Mouse (Mus musculus): ENCODE results near the gene E4f1. TPM values are rescaled to one million over a fixed set of nuclear protein-coding genes. Genes with fewer than 3 reads are reported as not detected.
A peak's percentile ranks its signal among the peaks of the same experiment; 100 is the strongest.

The E4f1 gene
- polyA plus RNA-seq, 3 experiments from 2014 or later: 22.1 to 49.8 (median 23.6) TPM

DNA sequence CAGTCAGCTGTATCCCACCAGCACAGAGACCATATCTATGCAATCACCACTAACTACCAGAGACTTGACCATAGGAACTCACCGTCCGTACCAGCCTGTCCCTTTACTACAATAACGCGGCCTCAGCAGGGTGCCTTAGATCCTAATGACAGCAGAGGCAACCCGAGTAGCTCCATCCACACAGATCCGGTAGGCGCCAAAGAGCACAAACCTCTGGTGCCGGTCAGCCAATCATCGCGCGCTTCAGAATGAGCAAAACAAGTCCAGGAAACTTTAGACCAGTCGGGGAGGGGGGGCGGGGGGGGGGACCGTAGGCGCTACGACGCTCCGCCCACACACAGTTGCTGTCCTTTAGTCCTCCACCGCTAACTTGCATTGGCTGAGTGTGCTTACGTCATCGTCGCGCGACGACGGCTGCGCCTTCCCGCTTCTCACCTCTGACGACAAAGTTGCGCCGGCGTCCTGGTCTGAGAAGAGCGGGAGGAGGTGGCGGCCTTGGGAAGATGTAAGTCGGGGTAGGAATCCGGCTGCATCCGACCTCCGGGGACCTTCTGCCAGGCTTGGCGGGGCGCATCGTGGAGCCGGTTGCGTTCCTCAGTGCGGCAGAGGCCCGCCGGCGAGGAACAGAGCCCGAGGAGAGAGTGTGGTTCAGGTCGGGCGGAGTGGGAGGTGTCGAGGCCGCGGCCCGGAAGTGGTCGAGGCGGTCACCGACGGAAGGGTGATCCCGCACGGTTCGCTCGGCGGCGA is 55.7 kb downstream of the E4f1 start, which contains the start of gene Rnps1:
Rnps1 (plus strand) TSS at position 336 of the 747 bp plus-strand sequence.
- ATAC-seq: peak; percentile 84

DNA sequence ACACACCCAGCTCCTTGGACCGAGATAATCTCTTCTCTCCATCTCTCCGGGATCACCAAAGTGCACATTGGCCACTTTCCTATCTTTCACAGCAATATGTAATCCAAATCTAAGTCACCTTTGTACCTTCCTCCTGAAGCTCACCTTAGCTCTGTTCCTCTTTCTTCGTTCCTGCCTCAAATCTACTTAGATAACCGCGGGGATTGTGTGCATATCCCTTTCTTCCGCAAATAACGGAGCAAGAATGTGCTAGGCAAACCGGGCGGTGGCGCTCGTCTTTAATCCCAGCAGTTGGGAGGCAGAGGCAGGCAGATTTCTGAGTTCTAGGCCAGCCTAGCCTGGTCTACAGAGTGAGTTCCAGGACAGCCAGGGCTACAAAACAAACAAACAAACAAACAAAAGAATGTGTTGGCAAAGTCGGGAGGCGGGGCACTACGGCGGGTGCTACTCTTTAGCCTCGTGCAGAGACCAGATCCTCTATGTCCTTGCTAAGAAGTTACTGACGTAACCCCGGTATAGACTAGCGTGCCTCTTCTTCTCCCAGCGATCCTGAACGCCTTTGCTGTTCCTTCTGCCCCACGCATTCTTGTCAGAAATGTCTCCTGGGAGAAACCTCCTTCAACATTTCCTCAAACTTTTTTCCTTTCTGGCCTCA is 56.4 kb downstream of the E4f1 start:
- peak; percentile 6 for ATAC-seq

DNA sequence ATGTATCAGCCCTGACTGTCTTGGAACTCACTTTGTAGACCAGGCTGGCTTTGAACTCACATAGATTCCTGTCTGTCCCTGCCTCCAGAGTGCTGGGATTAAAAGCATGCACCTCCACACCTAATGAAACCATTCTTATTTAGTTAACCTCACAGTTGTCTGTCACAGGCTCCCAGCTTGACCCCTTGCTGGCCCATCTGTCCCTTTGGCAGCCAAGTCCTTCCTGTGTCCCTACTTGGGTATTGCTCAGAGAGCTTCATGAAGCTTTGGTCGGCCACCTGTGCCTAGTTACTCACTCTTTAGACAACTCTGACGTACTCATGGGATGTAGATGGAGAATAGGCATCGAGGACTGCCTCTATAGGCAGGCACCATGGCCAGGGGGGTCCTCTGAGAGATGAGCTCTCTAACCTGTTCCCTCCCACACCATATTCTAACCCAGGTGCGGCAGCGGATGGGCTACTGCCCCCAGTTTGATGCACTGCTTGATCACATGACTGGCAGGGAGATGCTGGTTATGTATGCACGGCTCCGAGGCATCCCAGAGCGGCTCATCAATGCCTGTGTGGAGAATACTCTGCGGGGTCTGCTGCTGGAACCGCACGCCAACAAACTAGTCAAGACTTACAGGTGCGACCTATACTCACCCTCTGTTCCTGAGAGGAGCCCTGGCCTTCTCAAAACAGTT is 62.9 kb downstream of the E4f1 start:
- ATAC-seq: no peak

DNA sequence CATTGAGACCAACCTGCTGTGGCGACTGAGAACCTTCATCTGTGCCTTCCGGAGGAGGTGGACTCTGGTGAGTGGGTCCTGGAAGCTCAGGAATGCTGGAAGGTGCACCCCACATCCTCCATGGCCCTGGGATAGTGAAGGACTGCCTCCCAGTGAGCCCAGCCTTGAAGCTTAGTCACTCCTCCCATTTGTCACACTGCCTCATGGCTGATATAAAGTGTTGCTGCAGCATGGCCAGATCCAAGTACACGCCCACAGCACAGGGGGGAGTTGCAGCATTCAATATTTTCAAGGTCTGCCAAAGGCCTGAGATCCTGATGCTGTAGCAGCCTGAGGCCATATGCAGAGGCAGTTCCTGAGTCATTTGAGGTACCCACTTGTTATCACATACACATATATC is 67.7 kb downstream of the E4f1 start:
- ATAC-seq: no peak

DNA sequence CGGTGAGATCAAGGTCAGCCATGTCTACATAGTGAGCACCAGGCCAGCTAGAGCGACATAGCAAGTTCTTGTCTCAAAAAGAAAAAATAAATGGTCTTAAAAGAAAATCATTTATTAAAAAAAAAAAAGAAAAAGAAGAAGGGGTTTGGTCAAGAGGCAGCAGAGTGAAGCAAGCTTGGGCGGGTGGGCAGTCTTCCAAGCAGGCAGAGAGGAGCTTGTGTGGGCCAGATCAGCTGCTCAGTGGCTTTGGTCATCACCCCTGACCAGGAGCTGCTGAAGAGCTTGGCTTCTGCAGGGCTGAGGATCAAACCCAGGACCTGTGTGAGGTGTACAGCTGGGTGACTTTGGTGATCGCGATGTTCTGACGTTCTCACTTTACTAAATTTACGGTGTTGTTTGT is 75.7 kb downstream of the E4f1 start:
- no peak for ATAC-seq

Other genes with a start within 250 kb of the E4f1 start
- gene Tedc2, start 249.5 kb downstream of the E4f1 start, polyA plus RNA-seq (2017; shearing (Covaris generic)): 1 to 10 TPM; 7.2 to 9.5 (median 9.1) TPM
- 10 to 100 TPM in 1 of 3 experiments, 1 to 10 TPM in 2; 3.4 to 43.6 (median 6.3) TPM for gene Ccnf, start 218.8 kb downstream of the E4f1 start, polyA plus RNA-seq (2017; shearing (Covaris generic))
- not detected for gene Abca17, start 119.2 kb downstream of the E4f1 start, polyA plus RNA-seq (2017; shearing (Covaris generic))
- 10 to 100 TPM; 17.8 to 31.2 (median 26.3) TPM for gene Abca3, start 118.4 kb downstream of the E4f1 start, polyA plus RNA-seq (2017; shearing (Covaris generic))
- 100 to 1,000 TPM; 118 to 138 (median 130) TPM for gene Rnps1, start 55.7 kb downstream of the E4f1 start, polyA plus RNA-seq (2017; shearing (Covaris generic))
- 10 to 100 TPM; 52.4 to 61.7 (median 59.7) TPM for gene Eci1, start 43.7 kb downstream of the E4f1 start, polyA plus RNA-seq (2017; shearing (Covaris generic))
- 1 to 10 TPM; 2.9 to 6.5 (median 4.8) TPM for gene Dnase1l2, start 27.2 kb downstream of the E4f1 start, polyA plus RNA-seq (2017; shearing (Covaris generic))
- 1 to 10 TPM; 3.5 to 6.9 (median 4.6) TPM for gene Pgp, start 79 bp upstream of the E4f1 start, polyA plus RNA-seq (2017; shearing (Covaris generic))
- not detected for gene Bricd5, start 3.6 kb upstream of the E4f1 start, polyA plus RNA-seq (2017; shearing (Covaris generic))
- 10 to 100 TPM; 14.0 to 14.9 (median 14.5) TPM for gene Mlst8, start 8.8 kb upstream of the E4f1 start, polyA plus RNA-seq (2017; shearing (Covaris generic))
- under 1 TPM in 2 of 3 experiments, not detected in 1; 0.16 to 0.23 TPM for gene Caskin1, start 18.3 kb upstream of the E4f1 start, polyA plus RNA-seq (2017; shearing (Covaris generic))
- gene Traf7, start 57.6 kb upstream of the E4f1 start, polyA plus RNA-seq (2017; shearing (Covaris generic)): 10 to 100 TPM; 45.5 to 54.2 (median 53.7) TPM
- gene Rab26, start 63.9 kb upstream of the E4f1 start, polyA plus RNA-seq (2017; shearing (Covaris generic)): 1 to 10 TPM; 1.1 to 6.5 (median 2.0) TPM
- 10 to 100 TPM in 2 of 3 experiments, 1 to 10 TPM in 1; 9.9 to 32.6 (median 22.6) TPM for gene Pkd1, start 79.5 kb upstream of the E4f1 start, polyA plus RNA-seq (2017; shearing (Covaris generic))
- 10 to 100 TPM; 17.0 to 17.7 (median 17.1) TPM for gene Tsc2, start 162.3 kb upstream of the E4f1 start, polyA plus RNA-seq (2017; shearing (Covaris generic))
- gene Nthl1, start 162.4 kb upstream of the E4f1 start, polyA plus RNA-seq (2017; shearing (Covaris generic)): 1 to 10 TPM; 2.0 to 4.8 (median 2.8) TPM
- gene Slc9a3r2, start 180.0 kb upstream of the E4f1 start, polyA plus RNA-seq (2017; shearing (Covaris generic)): not detected
- gene Npw, start 188.1 kb upstream of the E4f1 start, polyA plus RNA-seq (2017; shearing (Covaris generic)): not detected
- 1 to 10 TPM; 4.1 to 5.8 (median 5.4) TPM for gene Zfp598, start 199.4 kb upstream of the E4f1 start, polyA plus RNA-seq (2017; shearing (Covaris generic))
- gene Syngr3, start 219.6 kb upstream of the E4f1 start, polyA plus RNA-seq (2017; shearing (Covaris generic)): 1 to 10 TPM in 2 of 3 experiments, under 1 TPM in 1; 0.51 to 5.4 (median 1.7) TPM
- 10 to 100 TPM; 10.2 to 18.4 (median 13.1) TPM for gene Gfer, start 225.8 kb upstream of the E4f1 start, polyA plus RNA-seq (2017; shearing (Covaris generic))
- gene Noxo1, start 225.9 kb upstream of the E4f1 start, polyA plus RNA-seq (2017; shearing (Covaris generic)): 1 to 10 TPM; 1.8 to 3.5 (median 2.7) TPM
- 10 to 100 TPM; 29.5 to 55.4 (median 32.2) TPM for gene Tbl3, start 237.3 kb upstream of the E4f1 start, polyA plus RNA-seq (2017; shearing (Covaris generic))
- gene Rnf151, start 247.8 kb upstream of the E4f1 start, polyA plus RNA-seq (2017; shearing (Covaris generic)): not detected
- gene Rps2, start 247.8 kb upstream of the E4f1 start, polyA plus RNA-seq (2017; shearing (Covaris generic)): 100 to 1,000 TPM; 452 to 883 (median 453) TPM

Data from inflammation-experienced regulatory T-cells, adult 6 months (primary cell).